Mouse (Mus musculus): ENCODE data around the gene Asb14.

DNA sequence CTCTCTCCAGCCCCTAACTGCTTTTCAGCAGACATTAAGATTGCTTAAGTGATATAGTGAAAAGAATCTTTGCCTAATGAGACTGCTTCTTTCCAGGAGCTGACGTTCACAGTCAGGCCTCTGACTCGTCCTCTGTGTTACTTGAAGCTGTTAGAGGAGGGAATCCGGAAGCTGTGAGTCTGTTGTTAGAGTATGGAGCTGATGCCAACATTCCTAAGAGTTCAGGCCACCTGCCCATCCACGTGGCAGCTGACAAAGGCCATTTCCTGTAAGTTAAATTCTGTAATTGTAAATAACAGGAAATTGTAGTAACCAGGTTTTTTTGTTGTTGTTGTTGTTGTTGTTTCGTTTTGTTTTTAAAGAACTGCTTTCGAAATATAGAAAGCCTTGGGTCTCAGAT lies 16.8 kb downstream of the Asb14 start:
- TF ChIP-seq NANOG (IDR thresholded peaks at IDR 0.05; ENCODE audit: borderline replicate concordance, low read length) (no peak), CTCF (conservative IDR thresholded peaks at IDR 0.05; ENCODE audit: low read length) (no peak)

Measured in E14TG2a.4 (cell line).